Mouse (Mus musculus) limb, embryonic 14.5 days (tissue): ENCODE results near the gene Pskh1. TPM values are rescaled to one million over a fixed set of nuclear protein-coding genes. Genes with fewer than 3 reads are reported as not detected.
A peak's percentile ranks its signal among the peaks of the same experiment; 100 is the strongest.

ENCODE experiments used
- ATAC-seq: fragments of 200-750 bp; cut with Nextera tagmentation; 2 replicates; pipeline ENCODE4 v1.8.0; 2017; ENCODE audit warnings: low read depth, moderate number of reproducible peaks, moderate TSS enrichment; ENCODE audit not compliant: low FRiP score
- DNase-seq: peaks from one replicate; pipeline ENCODE4 v3.0.0-alpha.2; 2015; ENCODE audit warnings: low spot score
- H3K27ac ChIP-seq: fragments of 300-500 bp; sonication (generic); replicated peaks from 2 replicates; pipeline ENCODE4 v1.5.1; 2014; ENCODE audit warnings: low read depth, mild to moderate bottlenecking, low read length, moderate library complexity, mixed read lengths
- H3K27me3 ChIP-seq: fragments of 300-500 bp; sonication (generic); 2 replicates; pipeline ENCODE4 v1.6.1; 2014; ENCODE audit warnings: low read length, mixed read lengths; ENCODE audit not compliant: control insufficient read depth, insufficient read depth
- H3K36me3 ChIP-seq: fragments of 300-500 bp; sonication (generic); 2 replicates; pipeline ENCODE4 v1.6.1; 2014; ENCODE audit warnings: mild to moderate bottlenecking, low read length, moderate library complexity, mixed read lengths; ENCODE audit not compliant: control insufficient read depth, insufficient read depth
- H3K4me1 ChIP-seq: fragments of 300-500 bp; sonication (generic); 2 replicates; pipeline ENCODE4 v1.6.1; 2014; ENCODE audit warnings: antibody characterized with exemption, low read length, mixed read lengths; ENCODE audit not compliant: control insufficient read depth, insufficient read depth
- H3K4me2 ChIP-seq: fragments of 300-500 bp; sonication (generic); replicated peaks from 2 replicates; pipeline ENCODE4 v1.6.1; 2014; ENCODE audit warnings: low read depth, mild to moderate bottlenecking, low read length, moderate library complexity; ENCODE audit not compliant: severe bottlenecking
- H3K4me3 ChIP-seq: fragments of 300-500 bp; sonication (generic); replicated peaks from 2 replicates; pipeline ENCODE4 v1.5.1; 2014; ENCODE audit warnings: low read length
- H3K9ac ChIP-seq: fragments of 300-500 bp; sonication (generic); 2 replicates; pipeline ENCODE4 v1.6.1; 2014; ENCODE audit warnings: mild to moderate bottlenecking, low read depth, low read length, moderate library complexity; ENCODE audit not compliant: severe bottlenecking
- H3K9me3 ChIP-seq: fragments of 300-500 bp; sonication (generic); 2 replicates; pipeline ENCODE4 v1.6.1; 2016; ENCODE audit warnings: low read length; ENCODE audit not compliant: control insufficient read depth
- POLR2A ChIP-seq: fragments of 200-500 bp; IDR thresholded peaks from 2 replicates; pipeline ENCODE4 v1.8.0; 2012; ENCODE audit warnings: inconsistent platforms, mild to moderate bottlenecking, moderate library complexity, borderline replicate concordance; ENCODE audit not compliant: insufficient read depth, insufficient read length; ENCODE audit errors: extremely low read depth
- WGBS: fragments of 180-500 bp; shearing (Covaris S2); extraction: QIAGEN DNeasy Blood & Tissue Kit; methylation state at CpG from one replicate; pipeline ENCODE4 v1.1.7; 2014; 5-methylcytosine and 5-hydroxymethylcytosine counted together
- polyA plus RNA-seq, 2 experiments: library from polyadenylated mRNA; depleted of rRNA in 1 of 2; stranded (reverse) in 1 of 2; unstranded in 1 of 2; fragments of >200 nt; fragmentation: Nextera tagmentation in 1 of 2; extraction: Ambion mirVana in 1 of 2; gene quantifications; 2 replicates each; pipeline versions ENCODE4 v1.2.1 to v1.2.3; 2012 to 2014

Gene Pskh1
- polyA plus RNA-seq, 2 experiments: 33.1 to 57.2 TPM

- no peak overlapping the region for H3K4me3 ChIP-seq
- no peaks in the 10 kb centered on the region for H3K9me3 ChIP-seq
- peaks cover 44% of the 10 kb centered on the region for H3K36me3 ChIP-seq
- WGBS: 95% methylated on average over 3 of the region's 3 CpGs
- peaks cover 5% of the 10 kb centered on the region for H3K4me1 ChIP-seq
- DNase-seq (no peak), ATAC-seq (no peak)
- no peak for TF ChIP-seq POLR2A
- H3K27me3 ChIP-seq: no peaks in the 10 kb centered on the region
- no peak overlapping the region for H3K4me2 ChIP-seq
- no peak overlapping the region for H3K9ac ChIP-seq
- H3K27ac ChIP-seq: no peak overlapping the region
Measured at GRCm38 (mm10) chr8:105931271-105931670, 31.0 kb downstream of the Pskh1 start.

DNA sequence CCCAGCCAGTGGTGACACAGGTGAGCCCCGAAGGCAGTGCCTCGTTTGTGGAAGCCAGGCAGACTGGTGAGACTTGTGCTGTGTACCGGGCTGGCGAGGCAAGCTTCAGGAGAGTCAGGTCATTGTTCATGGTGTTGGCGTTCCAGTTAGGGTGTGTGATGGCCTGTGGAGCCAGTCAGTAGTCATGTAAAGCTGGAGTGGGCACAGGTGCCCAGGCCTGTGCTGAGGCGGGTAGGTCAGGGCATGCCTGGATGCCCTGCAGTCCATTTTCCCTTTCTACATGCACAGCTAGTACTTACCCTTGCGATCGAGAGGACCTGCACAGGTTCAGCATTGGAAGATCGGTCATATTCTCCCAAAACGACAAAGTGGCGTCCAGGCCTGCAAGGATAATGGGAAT, 32.3 kb downstream of the Pskh1 start:
- Histone ChIP-seq H3K4me3 (no peak overlapping the region), H3K9ac (no peak overlapping the region), H3K4me2 (no peak overlapping the region), H3K9me3 (no peaks in the 10 kb centered on the region), H3K27me3 (no peaks in the 10 kb centered on the region), H3K4me1 (peaks cover 9% of the 10 kb centered on the region), H3K27ac (no peak overlapping the region), H3K36me3 (peaks cover 40% of the 10 kb centered on the region)
- DNase-seq (no peak), ATAC-seq (no peak)
- WGBS: 91% methylated on average over 11 of the region's 11 CpGs
- no peak for TF ChIP-seq POLR2A

DNA sequence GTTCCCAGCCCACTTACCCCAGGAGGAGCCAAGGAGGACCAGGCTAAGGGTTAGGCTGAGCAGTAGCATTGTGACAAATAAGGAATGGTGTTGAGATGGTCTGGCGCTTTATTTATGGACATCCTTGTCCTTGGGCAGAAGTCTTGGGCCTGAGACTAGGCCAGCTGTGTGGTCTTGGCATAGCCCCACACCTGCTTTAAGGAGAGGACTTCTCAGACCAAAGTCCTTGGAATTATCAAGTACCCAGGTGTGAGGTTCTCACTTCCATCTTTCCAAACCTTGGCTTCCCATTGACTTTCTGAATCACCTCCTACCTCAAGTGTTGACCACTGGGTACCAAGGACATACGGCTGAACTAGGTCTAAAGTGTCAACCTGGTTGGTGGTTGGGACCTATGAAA, 33.5 kb downstream of the Pskh1 start, which contains the start of gene Ctrl:
Gene Ctrl, minus strand, starts transcription at position 101 of the 400 bp plus-strand sequence.
- DNase-seq (no peak), ATAC-seq (no peak)
- Histone ChIP-seq H3K9me3 (no peaks in the 10 kb centered on the region), H3K4me1 (peaks cover 16% of the 10 kb centered on the region), H3K36me3 (peaks cover 40% of the 10 kb centered on the region), H3K27ac (no peak within 1 kb of the TSS), H3K9ac (no peak within 1 kb of the TSS), H3K27me3 (no peaks in the 10 kb centered on the region), H3K4me3 (no peak within 1 kb of the TSS), H3K4me2 (no peak within 1 kb of the TSS)
- TF ChIP-seq POLR2A: no peak
- WGBS: 86% methylated on average over 2 of the region's 2 CpGs

- WGBS: 82% methylated on average over 6 of the region's 6 CpGs
Measured at GRCm38 (mm10) chr8:105935105-105935504, 34.9 kb downstream of the Pskh1 start.

GRCm38 (mm10) chr8:105935863-105936603, 35.8 kb downstream of the Pskh1 start:
- H3K4me1 ChIP-seq: peaks cover 16% of the 10 kb centered on the region
- H3K4me2 ChIP-seq: peak overlapping the region; percentile 86
- ATAC-seq (no peak), DNase-seq (no peak)
- H3K27ac ChIP-seq: peak overlapping the region; percentile 74
- WGBS: 26% methylated on average over 7 of the region's 7 CpGs
- H3K9ac ChIP-seq: peak overlapping the region; percentile 72
- no peaks in the 10 kb centered on the region for H3K9me3 ChIP-seq
- peak overlapping the region; percentile 76 for H3K4me3 ChIP-seq
- peaks cover 39% of the 10 kb centered on the region for H3K36me3 ChIP-seq
- H3K27me3 ChIP-seq: no peaks in the 10 kb centered on the region
- no peak for TF ChIP-seq POLR2A

More at GRCm38 (mm10) chr8:105935105-105935504, 34.9 kb downstream of the Pskh1 start:
- Histone ChIP-seq H3K9ac (no peak overlapping the region), H3K4me1 (peaks cover 16% of the 10 kb centered on the region), H3K4me2 (no peak overlapping the region), H3K27ac (no peak overlapping the region), H3K9me3 (no peaks in the 10 kb centered on the region), H3K4me3 (no peak overlapping the region), H3K27me3 (no peaks in the 10 kb centered on the region), H3K36me3 (peaks cover 46% of the 10 kb centered on the region)
- ATAC-seq: no peak
- TF ChIP-seq POLR2A: no peak
- DNase-seq: no peak
